Mouse (Mus musculus): Measurements from ENCODE around the gene Nr2f2.

GRCm38 (mm10) chr7:70331243-70332063 is 35.1 kb downstream of the Nr2f2 start:
- TF ChIP-seq CTCF (IDR thresholded peaks at IDR 0.05; ENCODE audit: insufficient read depth, low read length) (no peak), POLR2A (IDR thresholded peaks at IDR 0.05; ENCODE audit: borderline replicate concordance, extremely low read depth, low read depth, low read length) (no peak; the same call in 1 of the 2 replicates)

Data from lung, adult 2 months (tissue).